Mouse (Mus musculus): ENCODE data around the gene Slc13a3. TPM values are rescaled to one million over a fixed set of nuclear protein-coding genes. Genes with fewer than 3 reads are reported as not detected.

The Slc13a3 gene
- total RNA-seq, 2 experiments from 2014 or later, result 0.38 to 0.52 TPM

DNA sequence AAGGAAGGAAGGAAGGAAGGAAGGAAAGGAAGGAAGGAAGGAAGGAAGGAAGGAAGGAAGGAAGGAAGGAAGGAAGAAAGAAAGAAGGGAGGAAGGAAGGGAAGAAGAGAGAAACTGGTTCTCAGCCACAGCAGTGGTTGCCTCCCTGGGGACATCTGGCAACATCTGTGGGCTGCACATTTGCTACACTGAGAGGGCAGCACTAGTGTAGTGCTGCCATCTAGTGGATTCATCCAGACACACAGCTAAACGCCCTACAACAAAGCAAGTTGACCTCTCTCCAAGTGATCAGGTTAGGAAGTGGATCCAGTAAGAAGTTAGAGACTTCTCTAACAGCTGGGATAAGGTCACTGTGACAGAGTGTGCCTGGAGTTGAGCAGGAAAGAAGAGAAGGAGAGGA is 112.2 kb downstream of the Slc13a3 start:
- DNase-seq, result peak; percentile 64

Other genes starting within 250 kb of the Slc13a3 start
- under 1 TPM; 0.07 to 0.25 TPM for gene Cdh22, start 238.4 kb downstream of the Slc13a3 start, total RNA-seq (2021)
- 10 to 100 TPM; 17.5 to 18.6 TPM for gene Slc35c2, start 185.4 kb downstream of the Slc13a3 start, total RNA-seq (2021)
- gene Elmo2, start 146.8 kb downstream of the Slc13a3 start, total RNA-seq (2021), result 10 to 100 TPM; 20.3 to 24.3 TPM
- under 1 TPM in 1 of 2 experiments, not detected in 1; 0.23 TPM for gene Zfp663, start 104.5 kb downstream of the Slc13a3 start, total RNA-seq (2021)
- gene Zfp334, start 85.0 kb downstream of the Slc13a3 start, total RNA-seq (2021), result 1 to 10 TPM; 2.8 to 3.9 TPM
- gene Ocstamp, start 72.8 kb downstream of the Slc13a3 start, total RNA-seq (2021), result 1 to 10 TPM in 1 of 2 experiments, under 1 TPM in 1; 0.14 to 1.3 TPM
- 10 to 100 TPM in 1 of 2 experiments, 1 to 10 TPM in 1; 9.2 to 10.7 TPM for gene Trp53rka, start 20.1 kb upstream of the Slc13a3 start, total RNA-seq (2021)
- 1 to 10 TPM; 3.4 to 4.9 TPM for gene Slc2a10, start 30.6 kb upstream of the Slc13a3 start, total RNA-seq (2021)
- 1 to 10 TPM; 4.9 to 5.4 TPM for gene Eya2, start 121.8 kb upstream of the Slc13a3 start, total RNA-seq (2021)